Mouse (Mus musculus): ENCODE measurements around the gene Slc7a8.
"Not testable (repeated sequence)": the region's sequence is repeated elsewhere in the genome, so short reads cannot be mapped to it uniquely, and the experiment has no call there.

Slc7a8 gene

GRCm38 (mm10) chr14:54776768-54777167, 5.0 kb downstream of the Slc7a8 start:
- Histone ChIP-seq H3K4me1 (replicated peaks; ENCODE audit: low read depth, low read length) (peaks cover 26% of the 10 kb centered on the region), H3K36me3 (ENCODE audit: insufficient read depth, low read length) (no peaks in the 10 kb centered on the region), H3K27me3 (ENCODE audit: insufficient read depth, low read length) (peaks cover 33% of the 10 kb centered on the region), H3K9me3 (ENCODE audit: low read length) (peaks cover 6% of the 10 kb centered on the region; the same call in 1 of the 2 replicates), H3K4me3 (replicated peaks; ENCODE audit: low read length) (no peak overlapping the region)
- TF ChIP-seq CTCF (conservative IDR thresholded peaks at IDR 0.05; ENCODE audit: low read length) (no peak), POU5F1 (IDR thresholded peaks at IDR 0.05; ENCODE audit: borderline replicate concordance, low read length) (no peak), NANOG (IDR thresholded peaks at IDR 0.05; ENCODE audit: borderline replicate concordance, low read length) (no peak)

GRCm38 (mm10) chr14:54775534-54776041, 6.2 kb downstream of the Slc7a8 start:
- TF ChIP-seq POU5F1 (IDR thresholded peaks at IDR 0.05; ENCODE audit: borderline replicate concordance, low read length) (no peak), CTCF (conservative IDR thresholded peaks at IDR 0.05; ENCODE audit: low read length) (no peak), NANOG (IDR thresholded peaks at IDR 0.05; ENCODE audit: borderline replicate concordance, low read length) (no peak)

GRCm38 (mm10) chr14:54772333-54772856, 9.4 kb downstream of the Slc7a8 start:
- Histone ChIP-seq H3K4me1 (replicated peaks; ENCODE audit: low read depth, low read length) (peaks cover 27% of the 10 kb centered on the region), H3K9me3 (ENCODE audit: low read length) (peaks cover 3% of the 10 kb centered on the region; the same call in 1 of the 2 replicates), H3K4me3 (replicated peaks; ENCODE audit: low read length) (no peak overlapping the region), H3K36me3 (ENCODE audit: insufficient read depth, low read length) (no peaks in the 10 kb centered on the region), H3K27me3 (ENCODE audit: insufficient read depth, low read length) (peaks cover 15% of the 10 kb centered on the region)
- TF ChIP-seq NANOG (IDR thresholded peaks at IDR 0.05; ENCODE audit: borderline replicate concordance, low read length) (no peak), POU5F1 (IDR thresholded peaks at IDR 0.05; ENCODE audit: borderline replicate concordance, low read length) (no peak), CTCF (conservative IDR thresholded peaks at IDR 0.05; ENCODE audit: low read length) (no peak)

More at GRCm38 (mm10) chr14:54775534-54776041, 6.2 kb downstream of the Slc7a8 start:
- Histone ChIP-seq H3K4me3 (replicated peaks; ENCODE audit: low read length) (no peak overlapping the region), H3K4me1 (replicated peaks; ENCODE audit: low read depth, low read length) (peaks cover 25% of the 10 kb centered on the region), H3K9me3 (ENCODE audit: low read length) (peaks cover 6% of the 10 kb centered on the region; the same call in 1 of the 2 replicates), H3K27me3 (ENCODE audit: insufficient read depth, low read length) (peaks cover 21% of the 10 kb centered on the region), H3K36me3 (ENCODE audit: insufficient read depth, low read length) (no peaks in the 10 kb centered on the region)

GRCm38 (mm10) chr14:54770373-54770772, 11.4 kb downstream of the Slc7a8 start:
- peaks cover 27% of the 10 kb centered on the region for H3K4me1 ChIP-seq (replicated peaks; ENCODE audit: low read depth, low read length)
- TF ChIP-seq POU5F1 (IDR thresholded peaks at IDR 0.05; ENCODE audit: borderline replicate concordance, low read length): no peak
- no peak for TF ChIP-seq CTCF (conservative IDR thresholded peaks at IDR 0.05; ENCODE audit: low read length)
- no peak for TF ChIP-seq NANOG (IDR thresholded peaks at IDR 0.05; ENCODE audit: borderline replicate concordance, low read length)
- H3K9me3 ChIP-seq (ENCODE audit: low read length): no peaks in the 10 kb centered on the region
- peaks cover 13% of the 10 kb centered on the region for H3K27me3 ChIP-seq (ENCODE audit: insufficient read depth, low read length)
- no peaks in the 10 kb centered on the region for H3K36me3 ChIP-seq (ENCODE audit: insufficient read depth, low read length)
- H3K4me3 ChIP-seq (replicated peaks; ENCODE audit: low read length): no peak overlapping the region

GRCm38 (mm10) chr14:54769068-54769425, 12.7 kb downstream of the Slc7a8 start:
- Histone ChIP-seq H3K27me3 (ENCODE audit: insufficient read depth, low read length) (peaks cover 13% of the 10 kb centered on the region), H3K4me1 (replicated peaks; ENCODE audit: low read depth, low read length) (peaks cover 27% of the 10 kb centered on the region), H3K4me3 (replicated peaks; ENCODE audit: low read length) (no peak overlapping the region), H3K9me3 (ENCODE audit: low read length) (no peaks in the 10 kb centered on the region), H3K36me3 (ENCODE audit: insufficient read depth, low read length) (no peaks in the 10 kb centered on the region)
- no peak for TF ChIP-seq NANOG (IDR thresholded peaks at IDR 0.05; ENCODE audit: borderline replicate concordance, low read length)

- H3K9me3 ChIP-seq (ENCODE audit: low read length): no peaks in the 10 kb centered on the region
- H3K4me3 ChIP-seq (replicated peaks; ENCODE audit: low read length): no peak overlapping the region
- peaks cover 27% of the 10 kb centered on the region for H3K4me1 ChIP-seq (replicated peaks; ENCODE audit: low read depth, low read length)
- TF ChIP-seq POU5F1 (IDR thresholded peaks at IDR 0.05; ENCODE audit: borderline replicate concordance, low read length): no peak
- no peak for TF ChIP-seq CTCF (conservative IDR thresholded peaks at IDR 0.05; ENCODE audit: low read length)
- no peak for TF ChIP-seq NANOG (IDR thresholded peaks at IDR 0.05; ENCODE audit: borderline replicate concordance, low read length)
- H3K36me3 ChIP-seq (ENCODE audit: insufficient read depth, low read length): no peaks in the 10 kb centered on the region
- H3K27me3 ChIP-seq (ENCODE audit: insufficient read depth, low read length): peaks cover 11% of the 10 kb centered on the region
Observed at GRCm38 (mm10) chr14:54768314-54769067, 13.3 kb downstream of the Slc7a8 start.

- H3K27me3 ChIP-seq (ENCODE audit: insufficient read depth, low read length): not testable (repeated sequence)
Observed at GRCm38 (mm10) chr14:54766937-54767336, 14.8 kb downstream of the Slc7a8 start.

GRCm38 (mm10) chr14:54756382-54756781, 25.4 kb downstream of the Slc7a8 start:
- Histone ChIP-seq H3K4me1 (replicated peaks; ENCODE audit: low read depth, low read length) (peaks cover 5% of the 10 kb centered on the region), H3K9me3 (ENCODE audit: low read length) (no peaks in the 10 kb centered on the region), H3K27me3 (ENCODE audit: insufficient read depth, low read length) (peaks cover 20% of the 10 kb centered on the region; the same call in 1 of the 2 replicates), H3K36me3 (ENCODE audit: insufficient read depth, low read length) (no peaks in the 10 kb centered on the region), H3K4me3 (replicated peaks; ENCODE audit: low read length) (no peak overlapping the region)
- TF ChIP-seq NANOG (IDR thresholded peaks at IDR 0.05; ENCODE audit: borderline replicate concordance, low read length) (no peak), CTCF (conservative IDR thresholded peaks at IDR 0.05; ENCODE audit: low read length) (no peak), POU5F1 (IDR thresholded peaks at IDR 0.05; ENCODE audit: borderline replicate concordance, low read length) (no peak)

More at GRCm38 (mm10) chr14:54766937-54767336, 14.8 kb downstream of the Slc7a8 start:
- H3K4me3 ChIP-seq (replicated peaks; ENCODE audit: low read length); H3K36me3 ChIP-seq (ENCODE audit: insufficient read depth, low read length); H3K9me3 ChIP-seq (ENCODE audit: low read length): not testable (repeated sequence)
- peaks cover 14% of the 10 kb centered on the region for H3K4me1 ChIP-seq (replicated peaks; ENCODE audit: low read depth, low read length)

Measured in E14TG2a.4 (cell line).